Mouse (Mus musculus): ENCODE measurements at regions not wholly inside any gene's neighbourhood (a gene's known extent, or its start where the extent isn't known, plus 50 kb on each side); places are given as distances from the start of the nearest gene placed in this dataset.

DNA sequence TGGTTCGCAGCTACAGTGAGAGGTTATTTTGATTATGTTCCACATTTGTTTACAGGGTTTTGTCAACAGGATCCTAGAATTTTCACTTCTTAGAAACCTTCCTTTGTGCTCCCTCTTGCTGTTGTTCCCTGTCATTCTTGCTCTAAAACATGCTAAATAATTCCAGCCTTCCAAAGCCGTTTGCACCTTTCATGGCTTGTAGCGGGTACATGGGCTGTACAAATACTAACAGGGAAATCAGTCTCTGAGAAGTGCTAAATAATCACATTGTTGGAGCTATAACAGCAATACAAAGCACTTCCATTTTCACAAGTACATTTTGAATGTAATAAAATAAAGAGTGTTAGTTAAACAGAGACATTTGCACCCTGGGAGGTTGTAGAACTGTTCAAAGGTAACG is 268.8 kb upstream of the Acvr2a start:
- DNase-seq = no peak

DNA sequence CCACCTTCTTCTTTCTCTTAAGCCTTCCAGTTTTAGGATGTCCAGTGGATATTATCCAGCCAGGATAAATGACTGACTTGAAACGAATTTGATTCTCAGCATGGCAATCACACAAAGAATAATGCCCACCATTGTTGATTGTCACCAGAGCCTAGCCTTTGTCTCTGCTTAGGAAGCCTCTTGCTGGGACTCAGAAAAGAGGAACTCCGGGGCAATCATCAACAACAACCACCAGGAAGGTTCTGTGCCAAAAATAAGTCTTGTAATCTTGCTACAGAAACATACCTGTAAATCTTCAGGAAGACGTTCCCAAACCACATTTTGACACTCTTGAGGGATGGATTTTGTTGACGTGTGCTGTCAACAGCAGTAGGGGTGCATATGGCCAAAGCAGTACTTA is 268.2 kb upstream of the Acvr2a start:
- no peak for DNase-seq

DNA sequence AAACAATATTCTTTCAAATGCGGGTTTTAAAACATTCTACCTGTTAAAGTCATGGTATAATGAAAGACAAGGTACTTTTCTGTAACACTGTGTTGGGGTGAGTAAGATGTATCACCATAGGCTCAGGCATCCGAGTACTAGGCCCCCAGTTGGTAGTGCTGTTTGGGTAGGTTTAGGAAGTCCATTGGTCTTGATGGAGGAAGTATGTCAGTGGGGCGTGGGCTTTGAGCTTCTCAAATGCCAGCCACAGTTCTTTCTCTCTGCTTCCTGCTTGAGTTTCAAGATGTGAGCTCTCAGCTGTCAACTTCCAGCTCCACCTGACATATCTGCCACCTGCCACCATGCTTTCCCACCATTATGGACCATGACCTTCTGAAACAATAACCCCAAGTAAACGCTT is 267.7 kb upstream of the Acvr2a start:
- DNase-seq = no peak

DNA sequence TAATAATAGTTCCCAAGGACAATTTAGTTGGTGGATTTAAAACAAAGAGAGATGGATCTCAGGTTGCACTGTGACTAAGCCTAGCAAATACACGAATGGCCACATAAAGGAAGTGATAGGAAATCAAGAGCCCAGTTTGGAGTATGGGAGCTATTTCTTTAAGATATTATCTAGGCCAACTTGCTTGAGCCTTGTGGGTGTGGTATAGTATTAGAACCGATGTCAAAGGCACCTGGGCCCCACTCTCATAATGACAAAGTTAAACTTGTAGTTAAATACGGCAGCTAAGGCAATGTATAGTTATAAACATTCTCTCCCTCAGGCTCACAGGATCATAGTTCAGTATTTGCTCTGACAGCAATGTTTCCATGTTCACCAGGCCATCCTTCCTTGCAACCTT is 257.3 kb upstream of the Acvr2a start:
- DNase-seq = no peak

DNA sequence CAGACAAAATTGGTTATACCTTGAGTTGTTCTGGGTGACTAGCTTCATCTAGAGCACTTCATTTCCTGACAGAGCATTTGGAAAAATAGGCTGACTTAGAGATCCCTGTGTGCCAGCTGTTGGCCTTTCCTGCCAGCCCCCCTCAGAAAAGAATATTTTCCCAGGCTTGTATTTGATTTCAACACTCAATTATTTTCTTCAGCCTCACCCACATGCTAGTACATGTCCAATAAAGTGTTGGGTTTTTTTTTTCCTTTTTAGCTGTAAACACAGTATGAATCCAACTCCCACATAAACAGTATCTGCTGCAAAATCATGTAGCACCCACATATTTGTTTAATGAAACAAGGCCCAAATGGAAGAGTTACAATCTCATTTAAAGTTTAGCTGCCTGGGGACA is 256.8 kb upstream of the Acvr2a start:
- DNase-seq = no peak

DNA sequence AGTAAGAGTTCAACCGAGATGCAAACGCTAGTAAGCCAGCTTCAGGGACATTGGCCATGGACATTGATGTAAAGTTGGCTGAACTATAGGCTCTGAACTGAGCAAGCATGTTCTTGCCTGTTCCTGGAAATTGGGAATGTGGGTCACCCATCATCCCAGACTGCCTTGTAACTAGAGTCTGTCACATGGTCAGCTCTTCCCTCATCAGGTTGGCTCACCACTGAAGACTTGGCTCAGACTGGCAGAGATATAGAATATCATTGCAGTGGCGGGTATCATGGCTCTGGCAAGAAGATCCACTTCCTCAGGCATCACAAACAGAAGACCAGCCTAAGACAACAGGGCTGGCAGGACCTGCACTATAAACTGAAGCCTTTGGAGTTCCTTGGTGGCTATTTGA is 255.3 kb upstream of the Acvr2a start:
- no peak for DNase-seq

DNA sequence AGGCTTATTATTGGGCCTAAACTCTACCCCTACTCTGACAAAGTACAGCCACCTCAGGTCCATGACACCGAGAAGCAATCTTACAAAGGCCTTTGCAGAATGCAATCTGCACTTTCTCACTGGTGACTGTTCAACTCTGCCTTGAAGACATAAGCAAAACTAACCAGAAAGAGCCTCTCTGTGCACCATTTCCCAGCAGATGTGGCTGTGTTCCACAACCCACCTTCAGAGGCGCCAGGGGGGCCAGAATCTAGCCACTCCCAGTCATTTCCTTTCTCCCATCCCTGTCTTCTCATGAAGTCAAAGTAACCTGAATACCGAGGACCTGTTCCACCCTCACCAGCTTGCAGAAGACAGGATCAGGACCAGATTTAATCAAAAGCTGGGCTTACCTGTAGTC is 250.3 kb upstream of the Acvr2a start:
- no peak for DNase-seq

DNA sequence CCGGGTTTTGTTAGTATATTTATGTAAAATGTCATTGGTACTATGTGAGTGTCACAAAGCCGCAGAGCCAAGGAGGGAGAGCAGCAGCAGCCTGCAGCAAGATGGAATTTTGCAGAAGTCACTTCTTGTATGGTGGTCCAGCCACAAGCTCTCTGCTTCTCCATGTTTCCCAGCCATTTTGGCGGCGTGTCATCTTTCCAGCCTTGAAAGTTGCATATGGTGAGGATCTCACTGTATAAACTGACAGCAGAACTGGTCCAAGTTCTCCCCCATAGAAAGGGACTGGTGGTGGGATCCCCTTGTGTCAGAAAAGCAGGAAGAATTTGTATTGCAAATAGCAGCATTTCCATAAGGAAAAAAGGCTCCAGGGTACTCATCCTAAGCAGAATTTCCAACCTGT is 249.7 kb upstream of the Acvr2a start:
- no peak for DNase-seq

DNA sequence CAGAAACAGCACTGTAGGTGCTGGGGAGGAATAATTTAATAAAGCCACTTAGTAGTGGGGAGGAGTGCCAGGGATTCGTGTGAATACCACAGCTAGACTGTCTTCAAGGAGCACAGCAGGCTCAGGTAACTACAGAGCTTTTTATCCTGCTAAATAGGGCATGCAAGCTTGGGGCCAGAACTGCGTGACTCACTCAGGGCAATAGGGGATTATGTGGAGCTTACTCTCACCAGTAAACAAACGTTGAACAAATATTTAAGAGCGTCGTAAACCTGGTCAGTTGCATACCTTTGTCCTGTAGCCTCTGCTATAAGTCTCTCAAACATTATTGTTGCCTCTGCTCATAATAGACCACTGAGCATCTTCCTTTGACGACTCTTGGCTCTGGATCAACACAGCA is 246.0 kb upstream of the Acvr2a start:
- no peak for DNase-seq

DNA sequence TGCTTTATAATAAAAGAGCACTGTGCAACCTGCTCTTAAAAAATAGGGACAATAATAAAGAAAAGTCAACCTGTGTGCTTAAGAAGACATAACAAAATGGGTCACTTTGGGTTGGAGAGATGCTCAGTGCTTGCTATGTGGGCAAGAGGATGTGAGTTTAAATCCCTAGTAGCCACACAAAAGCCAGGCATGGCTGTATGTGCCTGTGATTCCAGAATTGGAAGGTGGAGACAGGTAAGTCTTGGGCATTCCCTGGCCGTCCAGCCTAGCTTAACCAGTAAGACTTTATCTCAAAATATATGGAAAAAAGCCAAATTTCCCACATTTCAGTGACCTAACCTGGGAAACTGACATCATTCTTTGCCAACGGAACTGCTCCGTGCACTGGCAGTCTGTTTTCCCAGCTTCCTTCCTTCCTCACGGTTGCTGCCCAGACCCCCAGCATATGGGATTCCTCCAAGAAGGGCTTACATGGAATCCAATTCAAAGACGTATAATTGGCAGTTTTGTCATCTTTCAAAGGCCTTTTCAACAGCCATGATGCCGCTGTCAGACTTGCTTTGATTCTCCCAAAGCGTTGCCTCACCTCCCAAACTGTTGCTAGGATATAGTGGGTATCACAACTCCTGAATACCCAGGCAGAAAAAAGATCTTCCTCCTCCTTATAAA is 227.6 kb upstream of the Acvr2a start:
- no peak for DNase-seq

DNA sequence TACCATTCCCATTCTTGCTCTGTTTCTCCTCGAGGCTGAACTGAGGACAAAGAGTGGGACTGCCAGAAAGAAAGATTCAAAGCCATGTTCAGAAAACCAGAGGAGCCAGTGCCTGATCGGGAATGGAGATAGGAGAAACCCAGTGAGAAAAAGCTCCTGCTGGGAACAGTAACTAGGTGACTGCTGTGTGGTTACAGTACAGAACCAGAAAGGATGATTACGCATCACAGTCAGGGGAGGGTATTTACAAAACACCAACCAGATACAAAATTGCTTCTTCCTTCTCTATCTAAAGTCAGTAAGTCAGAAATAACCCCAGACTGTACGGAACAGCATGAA is 227.1 kb upstream of the Acvr2a start:
- no peak for DNase-seq

DNA sequence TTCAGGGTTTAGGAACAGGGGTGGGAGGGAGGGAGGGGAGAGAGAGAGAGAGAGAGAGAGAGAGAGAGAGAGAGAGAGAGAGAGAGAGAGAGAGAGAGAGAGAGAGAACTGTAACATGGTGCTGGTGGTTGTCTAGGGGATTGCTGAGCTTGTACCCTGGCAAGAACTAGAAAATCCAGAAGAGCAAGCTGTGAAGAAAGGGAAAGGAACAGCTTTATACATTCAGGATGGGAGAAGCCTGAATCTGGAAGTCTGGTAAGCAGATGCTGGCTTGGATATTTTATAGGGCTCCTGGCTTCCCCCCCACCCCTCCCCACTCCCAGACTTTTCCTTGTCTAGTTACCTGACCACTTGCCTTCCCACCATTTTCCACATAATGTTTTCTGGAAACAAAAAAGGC is 224.2 kb upstream of the Acvr2a start:
- DNase-seq = no peak

DNA sequence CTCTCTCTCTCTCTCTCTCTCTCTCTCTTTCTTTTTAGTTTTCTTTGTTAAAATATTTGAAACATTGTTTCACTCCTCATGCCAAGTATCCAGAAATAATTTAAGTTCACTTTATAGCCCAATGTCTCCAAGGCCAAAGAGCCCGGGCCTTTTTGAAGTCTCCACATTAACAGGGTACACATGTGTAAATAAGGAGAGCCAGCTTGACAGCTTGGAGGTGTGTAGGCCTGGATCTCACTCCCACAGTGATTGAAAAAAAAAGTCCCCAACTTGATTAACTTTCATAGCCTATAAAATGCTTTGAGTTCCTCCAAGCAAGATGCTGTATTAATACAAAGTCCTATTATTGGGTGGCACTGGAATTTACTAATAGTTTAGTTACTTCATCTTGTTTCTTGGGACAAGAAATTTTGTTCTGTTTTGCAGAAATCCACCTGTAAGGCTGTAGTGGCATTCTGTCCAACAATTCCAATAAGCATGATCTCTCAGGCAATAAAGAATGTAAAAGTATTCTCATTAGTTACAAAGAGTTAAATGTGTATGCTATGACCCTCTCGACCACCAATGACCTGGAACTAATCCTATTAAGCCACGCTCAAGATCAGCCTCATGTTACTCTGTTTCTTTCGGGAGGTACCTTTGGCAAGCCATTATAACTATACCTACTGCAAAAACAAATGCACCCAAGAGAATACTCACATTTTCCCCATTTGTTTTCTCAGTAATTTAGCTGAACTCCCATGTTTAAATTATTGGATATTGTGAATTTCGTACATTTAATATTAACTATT is 215.9 kb upstream of the Acvr2a start:
- DNase-seq = no peak

DNA sequence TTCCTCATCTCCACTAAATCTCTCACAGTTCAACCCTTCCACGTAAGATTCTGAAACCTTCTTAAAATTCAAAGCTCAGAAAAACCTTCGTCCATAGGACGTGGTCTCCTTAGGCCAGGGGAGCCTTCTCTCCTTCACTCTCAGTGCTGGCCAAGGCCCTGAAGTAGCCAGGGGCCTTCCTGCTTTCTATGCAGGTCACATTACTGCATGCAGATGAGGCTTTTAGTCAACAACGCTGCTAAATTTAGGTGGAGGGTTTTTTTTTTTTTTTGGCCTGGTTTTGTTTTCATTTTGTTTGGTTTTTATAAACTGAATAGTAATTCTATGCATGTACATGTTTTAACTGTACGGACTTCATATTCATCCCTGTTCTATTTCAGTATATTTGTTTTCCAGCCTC is 214.5 kb upstream of the Acvr2a start:
- DNase-seq = no peak

DNA sequence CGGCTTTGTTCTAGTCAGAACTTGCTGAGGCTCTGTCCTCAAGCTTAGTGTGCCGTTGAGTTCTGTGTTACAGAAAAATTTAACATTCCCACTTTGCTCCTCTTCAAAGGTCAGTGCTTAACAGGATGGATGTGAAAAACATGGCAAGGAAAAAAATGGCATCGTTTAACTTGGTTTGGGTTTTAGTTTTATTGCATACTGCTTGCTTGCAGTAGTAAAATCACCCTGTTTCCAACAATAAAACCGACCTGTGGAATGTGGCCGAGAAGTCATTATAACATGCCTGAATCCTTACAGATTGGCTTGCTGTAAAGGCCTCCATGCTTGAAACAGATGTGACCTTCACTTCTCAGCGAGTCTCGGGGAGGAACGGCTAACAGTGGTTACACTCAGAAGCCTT is 212.1 kb upstream of the Acvr2a start:
- no peak for DNase-seq

DNA sequence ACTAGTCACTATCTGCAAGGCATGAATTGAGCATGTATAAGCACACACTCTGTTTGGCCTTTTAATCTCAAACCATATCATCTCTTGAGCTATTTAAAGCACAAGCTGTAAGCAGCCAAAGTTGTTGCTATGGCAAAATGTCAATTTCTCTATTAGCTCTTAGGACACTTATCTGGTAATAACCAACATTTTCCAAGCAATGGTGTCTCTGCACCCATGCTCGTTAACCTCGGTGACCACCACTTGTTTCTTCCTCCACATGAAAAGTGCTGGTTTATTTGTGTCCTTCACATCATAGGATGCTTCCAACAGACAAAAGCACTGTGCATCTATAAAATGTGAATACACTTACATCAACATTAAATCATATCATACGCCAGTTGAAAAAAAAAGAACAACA is 204.4 kb upstream of the Acvr2a start:
- no peak for DNase-seq

DNA sequence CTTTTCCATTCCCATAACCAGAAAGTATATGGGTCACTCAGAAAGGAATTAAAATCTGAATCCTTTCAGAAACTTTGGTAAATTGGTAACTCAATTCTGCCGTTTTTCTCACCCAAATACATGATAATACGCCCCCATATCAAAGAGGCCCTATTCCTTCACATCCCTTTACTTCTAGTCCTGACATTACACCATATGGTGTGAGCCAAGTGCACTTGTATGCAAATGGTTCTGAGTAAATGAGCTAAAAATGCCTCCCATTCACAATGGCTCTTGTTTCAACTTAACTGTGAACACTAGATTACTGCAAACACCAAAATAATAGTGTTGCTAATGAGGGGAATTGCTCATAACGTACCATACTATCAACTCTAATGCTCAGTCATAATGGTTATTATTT is 201.7 kb upstream of the Acvr2a start:
- no peak for DNase-seq

DNA sequence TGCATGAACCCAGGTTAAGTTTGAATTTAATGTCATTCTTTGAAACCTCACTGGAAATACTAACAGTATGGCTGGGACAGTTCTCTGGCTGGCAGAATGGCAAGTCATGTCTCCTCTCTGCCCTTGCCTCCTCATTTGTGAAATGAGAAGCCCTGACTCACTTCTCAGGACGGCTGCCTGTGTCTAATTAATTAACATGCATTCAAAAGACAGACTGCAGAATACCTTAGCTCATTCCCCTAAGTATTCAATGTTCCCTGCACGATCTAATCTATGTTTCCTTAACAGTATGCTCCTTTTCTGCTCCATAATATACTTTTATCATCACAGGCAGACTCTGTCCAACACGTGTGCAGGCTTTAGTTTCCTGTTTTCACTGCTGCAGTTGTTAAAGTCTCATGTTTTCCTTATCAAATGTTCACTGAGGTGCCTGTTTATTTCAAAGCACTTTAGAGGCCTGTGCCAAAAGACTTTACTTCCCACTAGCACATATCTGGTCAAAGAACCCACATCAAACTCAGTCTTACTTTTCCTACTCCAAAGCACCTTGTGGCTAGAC is 196.7 kb upstream of the Acvr2a start:
- DNase-seq = no peak

DNA sequence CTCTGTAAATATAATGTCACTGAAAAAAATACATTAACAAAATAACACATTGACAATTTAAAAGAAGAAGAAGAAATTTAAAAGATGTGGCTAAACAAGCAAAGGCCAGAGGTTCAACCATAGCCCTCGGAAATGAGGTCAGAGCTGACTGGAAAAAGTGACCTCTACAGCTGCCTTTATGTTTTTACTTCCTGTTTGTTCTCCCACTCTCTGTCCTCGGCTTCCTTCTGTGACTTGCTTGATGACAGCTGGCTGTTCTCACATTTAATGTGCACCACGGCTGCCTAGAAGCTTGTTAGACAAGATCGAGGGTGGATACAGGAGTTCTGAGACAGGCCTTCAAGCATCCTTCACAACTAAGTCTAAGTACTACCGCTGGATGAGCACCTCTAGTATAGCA is 194.9 kb upstream of the Acvr2a start:
- no peak for DNase-seq

DNA sequence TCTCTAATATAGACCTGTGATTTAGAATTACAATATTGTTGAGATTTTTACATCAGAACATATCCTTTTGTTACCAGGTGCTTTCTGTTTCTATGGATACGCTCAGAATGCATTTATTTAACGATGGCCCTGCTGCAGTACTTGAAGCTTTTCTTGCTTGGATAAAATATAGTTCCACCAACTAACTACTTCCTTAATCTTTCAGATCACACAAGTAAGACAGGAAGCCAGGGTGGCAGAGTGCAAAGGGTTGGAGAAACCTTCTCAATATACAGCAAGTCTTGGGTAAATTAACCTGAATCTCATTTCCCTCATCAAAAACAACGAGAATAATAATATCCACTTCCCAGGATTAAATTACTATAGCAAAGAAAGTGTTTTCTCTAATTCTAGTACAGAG is 193.1 kb upstream of the Acvr2a start:
- DNase-seq = no peak

DNA sequence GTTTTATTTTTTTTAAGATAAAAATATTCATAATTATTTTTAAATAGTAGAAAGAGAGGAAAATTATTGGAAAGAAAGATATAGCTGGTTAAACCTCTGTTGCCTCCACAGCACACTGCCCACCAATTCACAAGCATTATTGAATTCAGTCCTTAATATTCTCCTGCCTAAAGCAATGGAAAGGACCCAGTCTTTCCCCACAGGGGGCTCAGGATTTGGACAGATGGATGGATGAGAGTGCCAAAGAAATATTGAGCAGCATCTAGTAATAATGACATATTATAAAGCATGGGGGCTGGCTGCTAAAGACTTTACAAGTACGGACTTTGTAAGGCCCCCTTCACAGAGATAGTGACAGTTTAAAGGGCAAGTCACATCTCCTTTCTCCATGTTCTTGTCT is 191.6 kb upstream of the Acvr2a start:
- DNase-seq = no peak

DNA sequence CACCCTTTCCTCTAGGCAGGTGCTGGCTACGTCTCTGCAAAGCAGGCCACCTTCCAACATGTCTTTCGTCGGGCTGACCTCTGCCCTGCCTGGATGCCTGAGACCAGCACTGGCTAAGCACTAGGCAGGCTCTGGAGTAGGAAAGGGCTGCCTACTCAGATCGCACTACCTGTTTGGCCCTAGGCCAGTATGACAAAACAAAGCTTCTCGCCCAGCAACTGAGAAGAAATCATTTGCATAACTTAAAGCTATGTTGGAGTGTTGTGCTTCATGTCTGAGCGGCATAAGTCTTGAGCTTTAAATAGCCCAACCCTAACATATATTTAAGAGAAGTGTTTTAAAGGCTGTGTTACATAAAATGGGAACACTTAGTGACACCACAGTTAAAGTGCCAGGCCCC is 189.9 kb upstream of the Acvr2a start:
- DNase-seq = peak; percentile 41

DNA sequence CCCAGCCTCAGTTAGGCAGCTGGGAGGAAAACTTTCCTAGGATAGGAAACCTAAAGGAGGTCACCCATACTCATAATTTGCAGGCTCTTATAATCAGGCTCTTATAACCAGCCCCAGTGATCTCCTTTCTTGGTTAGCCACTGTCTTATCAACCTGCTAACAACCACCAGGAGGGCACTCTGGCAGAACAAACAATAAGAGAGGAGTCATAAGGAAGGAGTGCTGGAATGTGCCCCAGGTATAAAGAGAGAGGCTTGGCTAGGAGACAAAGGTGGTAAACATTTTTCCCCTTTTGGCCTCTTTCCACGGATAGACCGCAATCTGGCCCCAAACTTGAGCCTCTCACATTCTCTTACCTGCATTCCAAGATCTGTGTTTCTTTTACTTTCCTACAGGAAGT is 189.4 kb upstream of the Acvr2a start:
- DNase-seq = no peak

DNA sequence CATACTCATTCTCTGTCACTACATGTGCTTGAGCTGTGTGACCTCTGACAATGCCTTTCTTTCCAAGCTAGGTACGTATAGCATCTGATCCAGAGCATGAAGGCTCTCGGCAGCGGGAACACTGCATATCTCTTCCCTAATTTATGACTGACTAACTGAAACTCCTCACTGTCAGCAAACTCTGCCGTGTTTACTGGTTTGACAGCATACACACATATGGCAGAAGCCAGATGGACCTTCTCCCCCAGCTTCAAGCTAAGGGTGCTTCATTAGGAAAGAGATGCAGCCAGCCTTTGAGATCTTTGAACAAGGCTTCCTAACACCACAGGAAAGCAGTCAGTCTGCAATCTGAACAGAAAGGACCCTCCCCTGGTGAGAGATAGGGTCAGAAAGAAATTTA is 186.9 kb upstream of the Acvr2a start:
- DNase-seq = no peak

Measured in kidney, adult 18-20 months (tissue).